Mouse (Mus musculus) midbrain, embryonic 11.5 days (tissue): ENCODE measurements around the gene Dync2h1. TPM values are rescaled to one million over a fixed set of nuclear protein-coding genes. Genes with fewer than 3 reads are reported as not detected.

Experiments
- ATAC-seq: fragments of 200-750 bp; cut with Nextera tagmentation; 2 replicates; pipeline ENCODE4 v1.8.0; 2017; ENCODE audit warnings: moderate TSS enrichment, moderate library complexity; ENCODE audit not compliant: low FRiP score
- DNase-seq: peaks from one replicate; pipeline ENCODE4 v3.0.0; 2015; ENCODE audit warnings: low spot score; ENCODE audit errors: missing footprints
- H3K27ac ChIP-seq: fragments of 300-500 bp; sonication (generic); 2 replicates; pipeline ENCODE4 v1.5.1; 2014; ENCODE audit warnings: low read depth, low read length
- H3K27me3 ChIP-seq: fragments of 300-500 bp; sonication (generic); 2 replicates; pipeline ENCODE4 v1.6.1; 2014; ENCODE audit warnings: mild to moderate bottlenecking, low read length, moderate library complexity, mixed read lengths; ENCODE audit not compliant: control insufficient read depth, insufficient read depth
- H3K36me3 ChIP-seq: fragments of 300-500 bp; sonication (generic); 2 replicates; pipeline ENCODE4 v1.6.1; 2014; ENCODE audit warnings: mild to moderate bottlenecking, low read length, moderate library complexity, mixed read lengths; ENCODE audit not compliant: control insufficient read depth, insufficient read depth
- H3K4me1 ChIP-seq: fragments of 300-500 bp; sonication (generic); 2 replicates; pipeline ENCODE4 v1.6.1; 2014; ENCODE audit warnings: low read length; ENCODE audit not compliant: control insufficient read depth, insufficient read depth
- H3K4me2 ChIP-seq: fragments of 300-500 bp; sonication (generic); 2 replicates; pipeline ENCODE4 v1.6.1; 2014; ENCODE audit warnings: mild to moderate bottlenecking, moderate library complexity
- H3K4me3 ChIP-seq: fragments of 300-500 bp; sonication (generic); 2 replicates; pipeline ENCODE4 v1.5.1; 2014; ENCODE audit warnings: low read depth, low read length
- H3K9ac ChIP-seq: fragments of 300-500 bp; sonication (generic); 2 replicates; pipeline ENCODE4 v1.6.1; 2014; ENCODE audit warnings: low read length
- H3K9me3 ChIP-seq: fragments of 300-500 bp; sonication (generic); 2 replicates; pipeline ENCODE4 v1.6.1; 2016; ENCODE audit warnings: low read length; ENCODE audit not compliant: control insufficient read depth
- WGBS: fragments of 180-500 bp; shearing (Covaris S2); extraction: QIAGEN DNeasy Blood & Tissue Kit; methylation state at CpG from one replicate; pipeline ENCODE4 v1.1.7; 2014; 5-methylcytosine and 5-hydroxymethylcytosine counted together
- polyA plus RNA-seq: library from polyadenylated mRNA; unstranded; fragments of >200 nt; fragmentation: Nextera tagmentation; extraction: Ambion mirVana; gene quantifications from 2 replicates; pipeline ENCODE4 v1.2.1, GENCODE M21; 2014

The Dync2h1 gene
- polyA plus RNA-seq, 1 experiment from 2014 or later = 29.6 TPM

DNA sequence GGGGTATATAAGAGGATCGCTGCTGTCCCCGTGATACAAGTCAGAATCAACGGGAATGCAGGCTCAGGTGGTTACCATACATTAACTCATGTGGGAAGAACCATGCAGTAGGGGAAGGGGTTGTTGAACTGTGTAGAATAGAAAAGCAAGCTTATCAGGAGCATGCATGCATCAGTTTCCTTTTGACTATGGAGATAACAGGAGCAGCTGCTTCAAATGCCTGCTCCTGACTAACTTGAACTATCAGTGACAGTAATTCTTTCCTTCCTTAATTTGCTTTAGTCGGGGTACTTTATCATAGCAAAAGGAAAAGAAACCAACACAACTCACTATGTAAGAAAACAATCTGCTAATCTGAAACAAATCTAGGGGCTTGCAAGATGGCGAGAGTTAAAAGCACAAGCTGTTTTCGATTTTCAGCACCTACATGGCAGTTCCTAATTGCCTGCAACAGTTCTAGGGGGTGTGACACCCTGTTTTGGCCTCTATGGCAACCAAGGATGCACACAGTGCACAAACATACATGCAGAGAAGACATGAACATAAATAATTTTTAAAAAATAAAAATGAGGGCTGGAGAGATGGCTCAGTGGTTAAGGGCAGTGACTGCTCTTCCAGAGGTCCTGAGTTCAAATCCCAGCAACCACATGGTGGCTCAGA lies 16.8 kb downstream of the Dync2h1 start:
- Histone ChIP-seq H3K4me3 (no peak overlapping the region), H3K36me3 (0 out of 2 replicates have a peak, but pooled peaks cover 4% of the 10 kb centered on the region), H3K27ac (no peak overlapping the region), H3K4me2 (no peak overlapping the region), H3K9me3 (no peaks in the 10 kb centered on the region), H3K27me3 (no peaks in the 10 kb centered on the region), H3K9ac (no peak overlapping the region), H3K4me1 (no peaks in the 10 kb centered on the region)
- WGBS = 89% methylated on average over 6 of the region's 6 CpGs
- no peak for ATAC-seq
- no peak for DNase-seq

DNA sequence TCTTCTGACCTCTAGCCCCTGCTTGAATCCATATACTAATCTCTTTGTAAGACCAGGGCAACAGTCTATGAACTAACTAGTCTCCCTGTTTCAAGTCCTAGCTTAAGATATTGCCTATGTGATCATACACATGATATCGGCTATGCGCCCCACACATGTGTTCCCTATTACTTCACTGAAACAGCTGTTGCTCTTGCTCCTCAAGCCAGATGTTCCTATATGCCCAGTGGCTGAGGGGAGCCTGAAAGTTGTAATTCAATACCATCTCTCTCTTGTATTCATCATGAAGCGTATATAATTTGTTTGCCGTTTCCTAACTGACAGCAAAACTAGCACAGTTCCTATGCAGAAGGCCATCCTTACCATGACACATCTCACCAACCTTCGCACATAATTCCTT lies 23.6 kb downstream of the Dync2h1 start:
- DNase-seq (no peak), ATAC-seq (no peak)
- no peaks in the 10 kb centered on the region for H3K9me3 ChIP-seq
- H3K36me3 ChIP-seq = peaks cover 11% of the 10 kb centered on the region; the same call in 1 of the 2 replicates
- no peak overlapping the region for H3K4me3 ChIP-seq
- no peaks in the 10 kb centered on the region for H3K27me3 ChIP-seq
- H3K27ac ChIP-seq = no peak overlapping the region
- no peak overlapping the region for H3K4me2 ChIP-seq
- no peak overlapping the region for H3K9ac ChIP-seq
- 87% methylated on average over 5 of the region's 5 CpGs for WGBS
- no peaks in the 10 kb centered on the region for H3K4me1 ChIP-seq

DNA sequence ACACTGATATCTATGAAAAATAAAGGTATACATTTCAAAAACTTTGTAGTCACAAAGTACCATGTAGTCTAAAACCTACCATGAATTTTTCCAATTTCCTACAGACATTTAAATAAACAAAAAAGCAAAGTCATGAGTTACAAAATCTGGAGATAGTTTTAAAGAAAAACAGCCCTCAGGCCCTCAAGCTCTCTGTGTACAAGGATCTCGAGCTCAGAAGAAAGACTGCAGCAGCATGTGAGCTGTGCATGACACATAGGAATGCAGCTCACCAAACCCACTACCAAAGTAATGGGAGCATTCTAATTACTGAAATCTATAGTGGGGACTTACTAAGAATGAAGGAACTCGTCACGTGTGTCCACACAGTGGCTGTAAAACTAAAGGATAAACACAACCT lies 24.5 kb downstream of the Dync2h1 start:
- DNase-seq (no peak), ATAC-seq (no peak)
- H3K27ac ChIP-seq = no peak overlapping the region
- no peaks in the 10 kb centered on the region for H3K4me1 ChIP-seq
- H3K4me2 ChIP-seq = no peak overlapping the region
- WGBS = 82% methylated on average over 3 of the region's 3 CpGs
- H3K36me3 ChIP-seq = peaks cover 7% of the 10 kb centered on the region; the same call in 1 of the 2 replicates
- H3K9ac ChIP-seq = no peak overlapping the region
- no peak overlapping the region for H3K4me3 ChIP-seq
- H3K27me3 ChIP-seq = no peaks in the 10 kb centered on the region
- no peaks in the 10 kb centered on the region for H3K9me3 ChIP-seq

DNA sequence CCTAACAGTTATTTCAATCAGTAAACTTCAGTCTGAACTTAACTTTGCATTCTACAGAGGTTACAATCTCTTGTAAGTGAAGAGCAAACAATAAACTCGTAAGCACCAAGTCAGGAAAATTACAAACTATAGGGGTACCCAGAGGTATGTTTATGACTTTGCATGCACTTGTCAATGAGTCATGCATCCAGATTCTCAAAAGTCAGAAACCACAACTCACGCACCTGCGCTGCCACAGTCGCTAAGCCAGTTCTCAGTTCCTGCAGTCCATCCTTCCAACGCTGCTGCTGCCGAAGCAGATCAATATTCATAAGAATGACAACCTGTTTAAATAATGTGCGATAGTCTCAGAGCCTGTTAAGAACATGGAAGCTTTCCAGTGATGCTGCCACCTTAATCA lies 25.6 kb downstream of the Dync2h1 start:
- no peak overlapping the region for H3K27ac ChIP-seq
- ATAC-seq = no peak
- no peaks in the 10 kb centered on the region for H3K9me3 ChIP-seq
- H3K4me2 ChIP-seq = no peak overlapping the region
- H3K4me1 ChIP-seq = no peaks in the 10 kb centered on the region
- H3K4me3 ChIP-seq = no peak overlapping the region
- H3K36me3 ChIP-seq = peaks cover 7% of the 10 kb centered on the region; the same call in 1 of the 2 replicates
- H3K27me3 ChIP-seq = no peaks in the 10 kb centered on the region
- WGBS = 95% methylated on average over 7 of the region's 7 CpGs
- H3K9ac ChIP-seq = no peak overlapping the region
- no peak for DNase-seq

DNA sequence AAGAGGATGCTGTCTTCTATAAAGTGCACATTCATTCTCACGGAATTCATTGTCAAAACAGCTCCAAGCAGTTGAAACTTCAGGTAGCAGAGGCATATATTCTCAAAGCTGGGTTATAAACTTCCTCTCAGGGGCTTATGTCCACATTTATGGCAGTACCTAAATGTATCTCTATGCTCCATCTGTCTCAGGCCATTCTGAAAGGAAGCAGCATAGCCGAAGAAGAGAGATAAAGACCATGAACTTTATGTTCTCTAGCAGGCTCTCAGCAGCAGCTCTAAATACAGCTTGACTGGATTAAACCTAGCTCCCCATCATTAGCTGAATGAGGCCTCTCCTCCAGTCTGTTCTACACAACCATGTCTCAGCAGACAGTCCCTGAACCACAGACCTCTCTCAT lies 29.9 kb downstream of the Dync2h1 start:
- ATAC-seq (no peak), DNase-seq (no peak)
- Histone ChIP-seq H3K4me2 (no peak overlapping the region), H3K36me3 (no peaks in the 10 kb centered on the region; the same call in 1 of the 2 replicates), H3K4me3 (no peak overlapping the region), H3K4me1 (no peaks in the 10 kb centered on the region), H3K27ac (no peak overlapping the region), H3K9me3 (no peaks in the 10 kb centered on the region), H3K27me3 (no peaks in the 10 kb centered on the region), H3K9ac (no peak overlapping the region)
- WGBS = 81% methylated on average over 2 of the region's 2 CpGs

DNA sequence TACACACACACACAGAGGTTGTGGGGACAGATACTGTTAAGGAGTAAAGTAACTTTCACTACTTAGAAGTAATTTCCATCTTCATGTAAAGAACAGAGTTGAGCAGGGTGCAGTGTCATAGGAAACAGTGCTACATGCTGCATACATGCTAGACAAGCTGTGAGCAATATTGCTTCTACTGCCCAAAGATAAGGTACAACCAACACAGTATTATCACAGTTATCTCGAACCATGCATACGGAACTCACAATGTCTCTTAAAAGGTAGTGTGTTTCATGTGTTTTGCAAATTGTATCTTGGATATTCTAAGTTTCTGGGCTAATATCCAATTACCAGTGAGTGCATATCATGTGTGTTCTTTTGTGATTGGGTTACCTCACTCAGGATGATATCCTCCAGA lies 61.4 kb downstream of the Dync2h1 start:
- Histone ChIP-seq H3K9ac (no peak overlapping the region), H3K4me1 (no peaks in the 10 kb centered on the region), H3K4me2 (no peak overlapping the region), H3K27ac (no peak overlapping the region), H3K4me3 (no peak overlapping the region), H3K27me3 (no peaks in the 10 kb centered on the region), H3K36me3 (no peaks in the 10 kb centered on the region), H3K9me3 (no peaks in the 10 kb centered on the region)
- 94% methylated on average over 2 of the region's 2 CpGs for whole genome bisulfite sequencing
- DNase-seq (no peak), ATAC-seq (no peak)

DNA sequence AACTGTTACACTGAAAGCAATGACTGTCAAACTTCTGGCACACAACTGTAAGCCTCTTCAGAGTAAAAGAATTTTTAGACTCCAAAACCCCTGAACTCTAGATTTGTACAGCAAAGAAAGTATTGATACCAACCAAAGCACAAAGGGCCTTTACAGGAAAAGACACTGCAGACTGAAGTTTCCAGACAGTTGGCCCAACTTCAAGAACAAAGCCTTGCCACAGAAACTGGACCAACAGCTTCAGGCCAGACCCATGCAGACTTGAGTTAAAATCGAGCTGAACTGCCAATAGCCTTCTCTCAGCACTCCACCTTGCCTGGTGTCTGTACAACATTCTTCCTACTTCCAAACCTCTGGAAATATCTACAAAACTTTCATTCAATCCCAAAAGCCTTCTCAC lies 74.1 kb downstream of the Dync2h1 start:
- Histone ChIP-seq H3K4me3 (no peak overlapping the region), H3K27ac (no peak overlapping the region), H3K27me3 (no peaks in the 10 kb centered on the region), H3K36me3 (peaks cover 5% of the 10 kb centered on the region; the same call in 1 of the 2 replicates), H3K4me2 (no peak overlapping the region), H3K9ac (no peak overlapping the region), H3K9me3 (no peaks in the 10 kb centered on the region), H3K4me1 (no peaks in the 10 kb centered on the region)
- WGBS = 83% methylated on average over 1 of the region's 1 CpGs
- DNase-seq = no peak
- no peak for ATAC-seq

DNA sequence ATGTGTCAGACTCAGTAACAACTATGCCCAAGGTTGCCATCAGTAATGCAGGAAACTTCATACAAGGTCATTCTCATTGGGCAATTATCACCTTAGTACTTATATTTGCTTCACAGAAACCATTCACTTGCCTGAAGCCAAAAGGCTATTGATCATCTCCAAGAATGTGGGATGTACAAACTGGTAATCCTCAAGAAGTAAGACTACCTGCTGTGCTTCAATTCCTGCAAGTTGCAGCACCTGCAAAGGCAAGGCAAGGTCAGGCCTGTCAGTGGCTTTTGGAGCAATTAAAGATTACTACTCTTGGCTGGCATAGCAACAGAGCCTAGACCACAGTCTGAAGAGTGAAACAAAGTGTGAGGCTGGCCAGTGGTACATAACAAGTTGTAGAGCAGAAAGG lies 82.9 kb downstream of the Dync2h1 start:
- peaks cover 4% of the 10 kb centered on the region; the same call in 1 of the 2 replicates for H3K36me3 ChIP-seq

DNA sequence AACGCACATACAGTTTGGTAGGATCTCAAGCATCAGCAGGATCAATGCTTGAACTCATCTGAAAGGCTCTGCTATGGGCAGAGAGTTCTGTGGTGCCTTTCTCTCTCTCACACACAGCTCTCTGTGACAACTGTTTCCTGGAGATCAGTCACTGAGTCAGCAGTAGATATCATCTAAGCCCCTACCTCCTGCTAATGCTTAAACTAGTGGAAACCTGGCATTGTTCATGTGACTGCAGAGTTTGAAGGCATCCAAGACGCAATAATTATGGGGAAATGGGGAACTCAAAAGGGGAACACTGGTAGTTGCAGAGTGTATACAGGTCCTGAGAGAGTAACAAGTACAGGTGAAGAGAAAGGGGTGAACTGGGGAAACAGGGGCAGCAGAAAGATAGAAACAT lies 109.6 kb downstream of the Dync2h1 start:
- H3K4me2 ChIP-seq = no peak overlapping the region
- no peak for DNase-seq
- no peak overlapping the region for H3K9ac ChIP-seq
- H3K36me3 ChIP-seq = peaks cover 2% of the 10 kb centered on the region; the same call in 1 of the 2 replicates
- H3K27ac ChIP-seq = no peak overlapping the region
- no peak overlapping the region for H3K4me3 ChIP-seq
- no peaks in the 10 kb centered on the region for H3K4me1 ChIP-seq
- ATAC-seq = no peak
- 89% methylated on average over 2 of the region's 2 CpGs for WGBS
- H3K27me3 ChIP-seq = no peaks in the 10 kb centered on the region
- H3K9me3 ChIP-seq = no peaks in the 10 kb centered on the region

More for the DNA sequence above, 82.9 kb downstream of the Dync2h1 start:
- no peak overlapping the region for H3K4me3 ChIP-seq
- H3K27ac ChIP-seq = no peak overlapping the region
- no peak overlapping the region for H3K4me2 ChIP-seq
- no peak overlapping the region for H3K9ac ChIP-seq
- no peaks in the 10 kb centered on the region for H3K27me3 ChIP-seq
- no peak for ATAC-seq
- no peak for DNase-seq
- no peaks in the 10 kb centered on the region for H3K9me3 ChIP-seq
- no peaks in the 10 kb centered on the region for H3K4me1 ChIP-seq
